Mouse (Mus musculus) liver, adult 2 months (tissue): ENCODE measurements around the gene Trhr2. TPM values are rescaled to one million over a fixed set of nuclear protein-coding genes. Genes with fewer than 3 reads are reported as not detected.
A peak's percentile ranks its signal among the peaks of the same experiment; 100 is the strongest.
"Not testable (repeated sequence)": the region's sequence is repeated elsewhere in the genome, so short reads cannot be mapped to it uniquely, and the experiment has no call there.

Experiments used
- DNase-seq: peaks from one replicate; pipeline ENCODE4 v3.0.0-alpha.2; 2011; ENCODE audit warnings: low read depth, low spot score; ENCODE audit errors: extremely low read depth
- H3K27ac ChIP-seq: fragments of 200-500 bp; replicated peaks from 2 replicates; pipeline ENCODE4 v1.5.1; 2012; ENCODE audit warnings: low read depth, mild to moderate bottlenecking, control low read depth, inconsistent platforms, low read length; ENCODE audit not compliant: insufficient read depth
- H3K27me3 ChIP-seq: fragments of 200-500 bp; 2 replicates; pipeline ENCODE4 v1.6.1; 2012; ENCODE audit warnings: mild to moderate bottlenecking, moderate library complexity, low read length, inconsistent platforms; ENCODE audit not compliant: control insufficient read depth, insufficient read depth
- H3K36me3 ChIP-seq: fragments of 200-500 bp; 2 replicates; pipeline ENCODE4 v1.6.1; 2012; ENCODE audit warnings: low read length, inconsistent platforms; ENCODE audit not compliant: control insufficient read depth, insufficient read depth
- H3K4me1 ChIP-seq: fragments of 200-500 bp; 2 replicates; pipeline ENCODE4 v1.6.1; 2011; ENCODE audit warnings: low read length; ENCODE audit not compliant: control insufficient read depth, insufficient read depth
- H3K4me3 ChIP-seq: fragments of 200-500 bp; 2 replicates; pipeline ENCODE4 v1.5.1; 2011; ENCODE audit warnings: low read depth, mild to moderate bottlenecking, control low read depth, low read length, moderate library complexity; ENCODE audit not compliant: insufficient read depth
- H3K79me2 ChIP-seq: fragments of 200-500 bp; 2 replicates; pipeline ENCODE4 v1.6.1; 2012; ENCODE audit warnings: inconsistent platforms, mild to moderate bottlenecking, low read length, moderate library complexity; ENCODE audit not compliant: control insufficient read depth, insufficient read depth
- H3K9ac ChIP-seq: fragments of 200-500 bp; 2 replicates; pipeline ENCODE4 v1.6.1; 2012; ENCODE audit warnings: low read depth, mild to moderate bottlenecking, control low read depth, inconsistent platforms, low read length
- CTCF ChIP-seq: fragments of 200-500 bp; IDR thresholded peaks from 2 replicates; pipeline ENCODE4 v1.5.1; 2011; ENCODE audit warnings: low read depth, low read length, control low read depth
- POLR2A ChIP-seq: fragments of 200-500 bp; IDR thresholded peaks from 2 replicates; pipeline ENCODE4 v1.6.1; 2011; ENCODE audit warnings: low read length, control low read depth; ENCODE audit not compliant: insufficient read depth; ENCODE audit errors: extremely low read depth
- WGBS: fragments of 180-500 bp; shearing (Covaris S2); methylation state at CpG from one replicate; pipeline ENCODE4 v1.1.7; 2018; 5-methylcytosine and 5-hydroxymethylcytosine counted together
- polyA plus RNA-seq: library from polyadenylated mRNA; depleted of rRNA; stranded (reverse); fragments of >200 nt; gene quantifications from 2 replicates; pipeline ENCODE4 v1.2.3, GENCODE M21; 2012
- total RNA-seq: library from RNA; depleted of rRNA; stranded (reverse); fragments of >200 nt; gene quantifications from 2 replicates; pipeline ENCODE4 v1.2.3, GENCODE M21; 2014

Gene Trhr2
- total and polyA plus RNA-seq, 2 experiments: not detected

DNA sequence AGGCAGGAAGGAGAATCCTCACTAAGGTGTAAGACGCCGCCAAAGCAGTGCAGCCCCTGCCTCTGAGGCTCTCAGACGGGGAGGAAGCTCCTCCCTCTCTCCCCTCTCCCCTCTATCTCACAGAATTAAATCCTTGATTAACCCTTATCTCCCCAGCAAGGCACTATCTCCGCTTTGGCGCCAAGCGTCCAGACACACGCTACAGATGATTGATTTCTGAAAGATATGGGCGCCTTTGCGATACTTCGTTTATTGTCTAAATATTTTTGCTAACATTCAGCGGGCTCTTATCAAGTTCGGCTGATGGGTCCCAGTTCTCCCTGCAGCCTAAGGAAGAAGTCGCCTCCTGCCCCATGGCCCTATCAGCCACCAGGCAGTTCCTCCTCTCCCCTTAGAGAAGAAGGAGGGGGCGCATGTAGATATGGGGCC lies 34.4 kb downstream of the Trhr2 start:
- H3K27me3 ChIP-seq: no peaks in the 10 kb centered on the region
- H3K27ac ChIP-seq: no peak overlapping the region
- no peak overlapping the region for H3K4me3 ChIP-seq
- DNase-seq: no peak
- peaks cover 4% of the 10 kb centered on the region; the same call in 1 of the 2 replicates for H3K79me2 ChIP-seq
- WGBS: 73% methylated on average over 14 of the region's 14 CpGs
- no peak overlapping the region for H3K9ac ChIP-seq
- peaks cover 36% of the 10 kb centered on the region for H3K4me1 ChIP-seq
- H3K36me3 ChIP-seq: no peaks in the 10 kb centered on the region
- no peak for TF ChIP-seq CTCF
- TF ChIP-seq POLR2A: no peak

DNA sequence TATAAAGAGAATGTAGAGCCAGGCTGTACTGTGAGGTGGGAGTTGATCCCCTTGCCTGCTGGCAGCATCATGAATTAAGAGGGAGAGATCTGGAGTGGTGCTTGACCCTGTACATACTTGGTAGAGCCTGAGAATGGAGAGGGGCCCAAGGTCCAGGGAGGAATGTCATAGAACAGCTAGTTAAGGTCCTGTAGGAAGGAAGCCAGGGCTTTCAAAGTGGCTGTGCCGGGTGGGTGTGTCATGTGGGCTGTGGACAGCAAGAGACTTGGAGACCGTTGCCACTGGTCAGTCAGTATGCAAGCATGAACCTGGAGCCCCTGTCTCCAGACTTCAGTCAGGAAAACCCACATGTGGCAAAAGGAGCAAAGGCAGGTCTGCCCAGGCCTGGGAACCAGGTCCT lies 35.4 kb downstream of the Trhr2 start:
- TF ChIP-seq POLR2A: no peak
- TF ChIP-seq CTCF: no peak
- H3K4me3 ChIP-seq: no peak overlapping the region
- no peak overlapping the region for H3K27ac ChIP-seq
- H3K9ac ChIP-seq: no peak overlapping the region
- H3K27me3 ChIP-seq: no peaks in the 10 kb centered on the region
- no peaks in the 10 kb centered on the region for H3K36me3 ChIP-seq
- H3K79me2 ChIP-seq: peaks cover 4% of the 10 kb centered on the region; the same call in 1 of the 2 replicates
- H3K4me1 ChIP-seq: peaks cover 28% of the 10 kb centered on the region
- no peak for DNase-seq
- 84% methylated on average over 2 of the region's 2 CpGs for WGBS

GRCm38 (mm10) chr8:122323951-122324402 lies 36.6 kb downstream of the Trhr2 start:
- H3K36me3 ChIP-seq, DNase-seq: not testable (repeated sequence)
- WGBS: 27% methylated on average over 13 of the region's 13 CpGs

DNA sequence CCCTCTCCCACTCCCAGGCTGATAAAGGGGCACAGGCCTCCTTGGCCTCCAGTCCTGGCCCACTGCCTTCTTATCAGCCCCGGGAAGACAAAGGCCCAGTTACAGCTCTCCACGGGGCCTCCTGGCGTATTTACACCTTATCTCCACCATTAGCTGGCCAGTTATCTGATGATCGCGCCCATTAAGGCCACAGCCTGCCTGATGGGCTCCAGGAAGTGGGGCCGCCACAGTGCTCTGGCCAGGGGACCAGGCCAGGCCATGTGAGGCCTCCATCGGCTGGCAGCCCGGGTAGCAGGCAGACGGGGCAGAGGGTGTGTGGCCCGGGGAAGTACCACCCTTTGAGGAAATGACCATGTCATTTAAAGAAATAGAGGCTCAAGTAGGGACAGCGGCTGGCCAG lies 37.8 kb downstream of the Trhr2 start:
- DNase-seq: no peak
- H3K4me1 ChIP-seq: peaks cover 26% of the 10 kb centered on the region
- H3K4me3 ChIP-seq: no peak overlapping the region
- H3K36me3 ChIP-seq: no peaks in the 10 kb centered on the region
- no peaks in the 10 kb centered on the region for H3K27me3 ChIP-seq
- WGBS: 32% methylated on average over 11 of the region's 11 CpGs
- H3K79me2 ChIP-seq: peaks cover 9% of the 10 kb centered on the region; the same call in 1 of the 2 replicates
- H3K9ac ChIP-seq: no peak overlapping the region
- H3K27ac ChIP-seq: no peak overlapping the region
- TF ChIP-seq POLR2A: no peak
- TF ChIP-seq CTCF: no peak

More at GRCm38 (mm10) chr8:122323951-122324402, 36.6 kb downstream of the Trhr2 start:
- H3K27me3 ChIP-seq, H3K79me2 ChIP-seq, H3K27ac ChIP-seq, H3K9ac ChIP-seq, H3K4me3 ChIP-seq: not testable (repeated sequence)
- peaks cover 21% of the 10 kb centered on the region for H3K4me1 ChIP-seq

GRCm38 (mm10) chr8:122322126-122322525 lies 38.4 kb downstream of the Trhr2 start:
- 85% methylated on average over 7 of the region's 7 CpGs for WGBS
- no peaks in the 10 kb centered on the region for H3K27me3 ChIP-seq
- peaks cover 9% of the 10 kb centered on the region; the same call in 1 of the 2 replicates for H3K79me2 ChIP-seq
- H3K4me1 ChIP-seq: peaks cover 32% of the 10 kb centered on the region
- no peak for TF ChIP-seq POLR2A
- TF ChIP-seq CTCF: no peak
- no peak for DNase-seq
- H3K4me3 ChIP-seq: no peak overlapping the region
- H3K9ac ChIP-seq: no peak overlapping the region
- H3K36me3 ChIP-seq: no peaks in the 10 kb centered on the region
- no peak overlapping the region for H3K27ac ChIP-seq

DNA sequence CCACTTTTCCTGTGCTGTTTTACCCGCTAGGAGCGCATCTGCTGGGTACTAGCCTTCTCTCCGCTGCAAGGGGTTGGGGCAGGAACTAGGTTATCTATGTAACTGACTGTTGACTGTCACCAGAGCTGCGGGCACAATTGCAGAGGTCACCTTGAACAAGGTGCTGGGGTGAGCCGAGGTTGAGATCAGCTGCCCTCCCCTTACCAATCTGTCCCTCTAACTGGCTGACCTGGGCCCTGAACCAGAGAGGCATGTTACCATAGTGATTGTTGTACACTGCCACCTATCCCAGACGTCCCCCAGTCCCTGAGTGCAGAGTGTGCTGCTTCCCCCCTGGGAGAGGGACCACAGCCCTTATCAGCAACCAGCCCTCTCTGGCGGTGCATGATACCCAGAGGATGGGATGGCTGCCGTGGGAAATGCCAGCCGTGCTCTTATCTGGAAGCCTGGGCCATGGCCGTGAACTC lies 39.1 kb downstream of the Trhr2 start:
- no peak for TF ChIP-seq POLR2A
- TF ChIP-seq CTCF: no peak
- Histone ChIP-seq H3K4me3 (no peak overlapping the region), H3K27ac (no peak overlapping the region), H3K4me1 (peaks cover 39% of the 10 kb centered on the region), H3K79me2 (peaks cover 9% of the 10 kb centered on the region; the same call in 1 of the 2 replicates), H3K36me3 (no peaks in the 10 kb centered on the region), H3K27me3 (no peaks in the 10 kb centered on the region), H3K9ac (no peak overlapping the region)
- 49% methylated on average over 10 of the region's 10 CpGs for WGBS
- DNase-seq: peak; percentile 51
